Mouse (Mus musculus) kidney, embryonic 16.5 days (tissue): ENCODE measurements around the gene Abcb9. TPM values are rescaled to one million over a fixed set of nuclear protein-coding genes. Genes with fewer than 3 reads are reported as not detected.

Source experiments
- ATAC-seq: fragments of 200-750 bp; cut with Nextera tagmentation; 2 replicates; pipeline ENCODE4 v1.8.0; 2017; ENCODE audit warnings: moderate TSS enrichment; ENCODE audit not compliant: low FRiP score, low TSS enrichment
- H3K27ac ChIP-seq: fragments of 300-500 bp; sonication (generic); 2 replicates; pipeline ENCODE4 v1.5.1; 2014; ENCODE audit warnings: low read length
- H3K27me3 ChIP-seq: fragments of 300-500 bp; sonication (generic); 2 replicates; pipeline ENCODE4 v1.6.1; 2014; ENCODE audit warnings: low read length, control low read depth, mixed read lengths; ENCODE audit not compliant: insufficient read depth
- H3K36me3 ChIP-seq: fragments of 300-500 bp; sonication (generic); 2 replicates; pipeline ENCODE4 v1.6.1; 2014; ENCODE audit warnings: low read length, control low read depth, mixed read lengths; ENCODE audit not compliant: insufficient read depth
- H3K4me1 ChIP-seq: fragments of 300-500 bp; sonication (generic); 2 replicates; pipeline ENCODE4 v1.6.1; 2014; ENCODE audit warnings: low read length, control low read depth, mixed read lengths; ENCODE audit not compliant: insufficient read depth
- H3K4me2 ChIP-seq: fragments of 300-500 bp; sonication (generic); replicated peaks from 2 replicates; pipeline ENCODE4 v1.6.1; 2014; ENCODE audit warnings: low read depth, low read length
- H3K4me3 ChIP-seq: fragments of 300-500 bp; sonication (generic); 2 replicates; pipeline ENCODE4 v1.5.1; 2014; ENCODE audit warnings: mild to moderate bottlenecking, low read length
- H3K9ac ChIP-seq: fragments of 300-500 bp; sonication (generic); replicated peaks from 2 replicates; pipeline ENCODE4 v1.6.1; 2014; ENCODE audit warnings: low read length
- H3K9me3 ChIP-seq: fragments of 300-500 bp; sonication (generic); 2 replicates; pipeline ENCODE4 v1.6.1; 2016; ENCODE audit warnings: low read length, control low read depth
- WGBS: fragments of 180-500 bp; shearing (Covaris S2); extraction: QIAGEN DNeasy Blood & Tissue Kit; methylation state at CpG from one replicate; pipeline ENCODE4 v1.1.7; 2014; 5-methylcytosine and 5-hydroxymethylcytosine counted together
- polyA plus RNA-seq: library from polyadenylated mRNA; unstranded; fragments of >200 nt; fragmentation: Nextera tagmentation; extraction: Ambion mirVana; gene quantifications from 2 replicates; pipeline ENCODE4 v1.2.1, GENCODE M21; 2015

Gene Abcb9
- polyA plus RNA-seq, 1 experiment from 2014 or later = 2.6 TPM

DNA sequence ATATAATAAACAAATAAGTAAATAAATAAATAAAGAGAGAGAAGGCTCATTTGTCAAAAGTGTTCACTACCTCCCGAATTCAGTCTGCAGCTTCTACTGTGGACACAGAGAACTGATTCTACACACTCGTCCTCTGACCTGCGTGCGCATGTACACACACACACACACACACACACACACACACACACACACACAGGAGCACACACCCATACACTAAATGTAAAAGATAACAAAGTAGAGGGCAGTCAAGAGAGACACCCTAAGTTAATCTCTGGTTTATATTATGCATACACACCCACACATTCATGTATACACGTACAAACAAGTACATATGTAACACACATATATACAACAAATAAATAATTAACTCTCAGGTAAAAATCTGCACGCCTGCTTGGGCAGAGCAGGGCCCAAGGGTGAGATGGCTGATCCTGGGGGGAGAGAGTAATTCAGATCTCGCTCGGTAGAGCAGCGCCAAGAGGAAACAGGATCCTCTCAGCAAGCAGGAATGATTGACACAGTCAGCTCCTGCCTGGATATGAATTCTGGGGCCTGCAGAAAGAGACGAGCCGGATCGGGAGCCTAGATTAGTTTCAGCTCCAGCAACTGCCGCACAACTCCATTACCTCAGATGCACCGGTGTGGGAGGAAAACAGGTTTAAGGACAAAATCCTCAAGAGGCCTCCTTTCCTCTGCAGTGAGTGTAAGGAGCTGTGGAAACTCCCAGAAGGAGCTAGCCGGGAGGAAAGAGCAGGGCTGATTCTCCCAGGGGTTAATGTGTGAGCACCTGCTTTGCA lies 46.2 kb downstream of the Abcb9 start:
- H3K4me1 ChIP-seq = peaks cover 22% of the 10 kb centered on the region
- H3K36me3 ChIP-seq = no peaks in the 10 kb centered on the region
- H3K9me3 ChIP-seq = no peaks in the 10 kb centered on the region
- H3K4me3 ChIP-seq = no peak overlapping the region
- ATAC-seq = peak; percentile 74; the same call in 1 of the 2 replicates
- peak overlapping the region; percentile 72 for H3K27ac ChIP-seq
- H3K9ac ChIP-seq = peak overlapping the region; percentile 61; the same call in 1 of the 2 replicates
- no peaks in the 10 kb centered on the region for H3K27me3 ChIP-seq
- no peak overlapping the region for H3K4me2 ChIP-seq
- 41% methylated on average over 15 of the region's 15 CpGs for WGBS

DNA sequence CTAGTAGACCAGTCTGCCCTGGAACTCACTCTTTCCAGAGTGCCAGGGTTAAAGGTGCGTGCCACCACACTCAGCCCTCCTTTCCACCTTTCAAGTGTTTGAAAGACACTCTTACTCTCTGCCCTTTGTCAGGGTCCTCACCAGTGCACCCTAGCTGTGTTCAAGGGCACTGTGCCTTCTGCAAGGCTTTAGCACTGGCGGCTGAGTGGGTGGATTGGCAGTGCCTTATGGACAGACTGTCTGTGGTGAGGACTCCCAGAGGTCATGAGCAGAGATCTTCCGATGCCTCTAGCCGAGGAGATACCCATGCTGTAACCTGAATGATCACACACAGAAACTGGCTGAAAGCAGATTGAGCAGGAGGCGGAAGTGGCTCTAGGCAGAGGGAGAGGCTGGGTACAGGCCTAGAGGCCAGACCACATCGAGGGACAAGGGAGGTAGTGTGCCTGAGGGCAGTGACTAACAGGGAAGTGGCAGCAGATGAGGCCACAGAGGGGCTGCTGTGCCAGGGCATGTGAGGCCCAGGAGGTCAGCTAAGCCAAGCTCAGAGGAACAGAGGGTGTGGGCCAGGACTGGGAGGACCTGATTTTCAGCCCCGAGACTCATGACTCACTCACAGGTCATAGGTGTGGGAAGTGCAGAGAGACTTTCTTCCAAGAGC lies 48.7 kb downstream of the Abcb9 start:
- H3K9me3 ChIP-seq = no peaks in the 10 kb centered on the region
- WGBS = 73% methylated on average over 7 of the region's 7 CpGs
- no peak overlapping the region for H3K4me2 ChIP-seq
- H3K4me1 ChIP-seq = peaks cover 26% of the 10 kb centered on the region
- H3K27me3 ChIP-seq = no peaks in the 10 kb centered on the region
- H3K27ac ChIP-seq = peak overlapping the region; percentile 65
- no peak overlapping the region for H3K9ac ChIP-seq
- no peaks in the 10 kb centered on the region for H3K36me3 ChIP-seq
- peak; percentile 57 for ATAC-seq
- no peak overlapping the region for H3K4me3 ChIP-seq

DNA sequence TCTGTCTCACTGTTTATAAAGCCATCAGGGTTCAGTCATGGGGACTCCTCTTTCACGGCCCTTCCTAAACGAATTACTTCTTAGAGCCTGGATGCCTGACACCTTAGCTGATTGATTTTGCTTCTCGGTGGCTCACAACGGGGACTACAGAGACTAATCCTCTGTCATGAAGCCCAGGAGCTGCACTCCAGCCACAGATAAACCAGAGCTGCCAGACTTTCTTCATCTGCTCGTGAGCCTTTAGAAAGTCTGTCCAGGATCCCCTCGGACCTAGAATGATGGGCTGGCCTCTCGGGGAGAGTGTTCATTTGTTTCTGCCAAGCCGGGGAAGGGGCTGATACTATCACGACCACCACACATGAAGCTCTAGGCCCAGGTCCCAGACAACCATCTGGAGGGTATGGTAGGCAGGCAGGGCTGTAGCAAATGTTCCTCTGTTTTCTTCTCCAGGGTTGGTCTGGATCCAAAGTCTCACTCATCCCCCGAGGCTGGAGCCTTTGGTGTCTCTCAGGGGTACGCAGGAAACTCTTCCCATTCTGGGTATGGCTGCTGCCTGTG lies 50.1 kb downstream of the Abcb9 start:
- H3K9me3 ChIP-seq = no peaks in the 10 kb centered on the region
- no peak overlapping the region for H3K4me3 ChIP-seq
- no peak overlapping the region; the same call in 1 of the 2 replicates for H3K9ac ChIP-seq
- no peaks in the 10 kb centered on the region for H3K36me3 ChIP-seq
- WGBS = 39% methylated on average over 11 of the region's 11 CpGs
- no peak overlapping the region for H3K27ac ChIP-seq
- no peak overlapping the region for H3K4me2 ChIP-seq
- H3K4me1 ChIP-seq = peaks cover 21% of the 10 kb centered on the region
- no peaks in the 10 kb centered on the region for H3K27me3 ChIP-seq
- ATAC-seq = no peak

DNA sequence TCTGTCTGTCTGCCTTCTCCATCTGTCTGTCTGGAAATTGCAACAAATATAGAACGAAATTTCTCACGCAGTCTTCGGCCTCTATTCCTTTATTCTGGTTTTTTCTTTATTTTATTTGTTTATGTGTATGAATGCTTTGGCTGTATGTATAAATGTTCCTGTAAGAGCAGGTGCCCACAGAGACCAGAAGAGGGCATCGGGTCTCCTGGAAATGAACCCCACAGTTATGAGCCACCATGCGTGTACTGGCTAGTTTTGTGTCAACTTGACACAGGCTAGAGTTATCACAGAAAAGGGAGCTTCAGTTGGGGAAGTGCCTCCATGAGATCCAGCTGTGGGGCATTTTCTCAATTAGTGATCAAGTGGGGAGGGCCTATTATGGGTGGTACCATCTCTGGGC lies 51.6 kb downstream of the Abcb9 start:
- Histone ChIP-seq H3K27ac (no peak overlapping the region), H3K4me1 (peaks cover 8% of the 10 kb centered on the region; the same call in 1 of the 2 replicates), H3K36me3 (no peaks in the 10 kb centered on the region), H3K4me3 (no peak overlapping the region), H3K4me2 (no peak overlapping the region), H3K9me3 (no peaks in the 10 kb centered on the region), H3K27me3 (no peaks in the 10 kb centered on the region), H3K9ac (no peak overlapping the region)
- no peak for ATAC-seq
- 89% methylated on average over 5 of the region's 5 CpGs for WGBS

DNA sequence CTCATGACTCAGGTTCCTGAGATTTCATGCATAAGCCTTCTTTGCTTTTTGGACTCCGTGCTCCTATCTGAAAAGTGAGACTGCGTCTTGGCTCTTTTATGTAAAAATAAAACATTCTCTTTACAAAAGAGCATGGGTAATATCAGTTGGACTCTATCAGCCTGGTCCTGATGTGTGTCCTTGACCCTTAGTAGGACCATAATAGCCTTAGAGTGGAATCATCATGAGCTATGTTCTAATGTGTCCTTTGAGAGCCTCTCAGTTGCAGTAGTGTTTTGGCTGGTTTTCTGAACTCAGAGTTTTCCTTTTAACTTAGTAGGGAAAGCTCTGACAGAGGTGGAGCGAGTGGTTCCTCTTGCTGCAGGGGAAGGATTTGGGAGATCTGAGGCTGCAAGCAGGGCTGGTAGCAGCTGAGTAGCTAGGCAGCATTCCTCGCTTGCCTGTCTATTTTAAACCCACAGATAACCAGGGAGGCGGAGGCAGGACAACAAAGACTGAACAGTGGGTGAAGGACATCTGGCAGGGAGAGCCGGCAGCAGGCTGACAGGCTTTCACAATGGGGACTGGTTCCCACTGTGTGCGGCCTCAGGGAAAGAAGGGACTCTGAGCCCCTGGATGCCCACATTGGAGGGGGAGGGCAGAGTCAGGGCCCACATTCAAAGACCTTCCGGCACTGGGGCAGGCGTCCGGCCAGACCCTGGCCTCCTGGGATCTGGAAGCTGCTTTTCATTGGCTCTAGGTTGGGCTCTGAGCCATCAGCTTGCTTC lies 52.2 kb downstream of the Abcb9 start:
- peak overlapping the region; percentile 24; the same call in 1 of the 2 replicates for H3K27ac ChIP-seq
- H3K36me3 ChIP-seq = no peaks in the 10 kb centered on the region
- no peaks in the 10 kb centered on the region for H3K27me3 ChIP-seq
- 0 out of 2 replicates have a peak overlapping the region, but pooled peaks have one; percentile 11 for H3K9ac ChIP-seq
- no peaks in the 10 kb centered on the region for H3K9me3 ChIP-seq
- H3K4me3 ChIP-seq = no peak overlapping the region
- peaks cover 8% of the 10 kb centered on the region; the same call in 1 of the 2 replicates for H3K4me1 ChIP-seq
- 69% methylated on average over 10 of the region's 10 CpGs for WGBS
- no peak overlapping the region for H3K4me2 ChIP-seq
- ATAC-seq = no peak

DNA sequence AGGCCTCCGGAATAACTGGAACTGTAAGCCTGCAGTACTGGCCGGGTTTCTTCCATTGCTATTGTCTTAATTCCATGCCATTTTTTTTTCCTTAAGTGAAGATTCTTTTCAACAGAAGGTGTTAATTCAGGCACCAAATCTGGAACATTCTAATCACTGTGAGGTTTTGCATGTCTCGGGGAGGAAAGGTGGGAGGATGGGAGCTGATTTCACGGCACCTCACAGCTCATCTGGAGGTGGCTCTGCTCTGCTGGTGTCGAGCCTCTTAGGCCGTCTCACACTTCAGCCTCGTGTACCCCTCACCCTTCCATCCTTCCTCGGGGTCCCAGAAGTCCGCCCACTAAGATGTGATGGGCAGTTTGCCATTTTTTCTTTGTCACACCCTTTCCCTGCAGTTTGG lies 54.5 kb downstream of the Abcb9 start:
- WGBS = 48% methylated on average over 9 of the region's 9 CpGs
- Histone ChIP-seq H3K36me3 (no peaks in the 10 kb centered on the region), H3K4me1 (0 out of 2 replicates have a peak, but pooled peaks cover 8% of the 10 kb centered on the region), H3K4me2 (no peak overlapping the region), H3K9ac (no peak overlapping the region), H3K9me3 (no peaks in the 10 kb centered on the region), H3K27me3 (no peaks in the 10 kb centered on the region), H3K4me3 (no peak overlapping the region), H3K27ac (no peak overlapping the region)
- no peak for ATAC-seq

DNA sequence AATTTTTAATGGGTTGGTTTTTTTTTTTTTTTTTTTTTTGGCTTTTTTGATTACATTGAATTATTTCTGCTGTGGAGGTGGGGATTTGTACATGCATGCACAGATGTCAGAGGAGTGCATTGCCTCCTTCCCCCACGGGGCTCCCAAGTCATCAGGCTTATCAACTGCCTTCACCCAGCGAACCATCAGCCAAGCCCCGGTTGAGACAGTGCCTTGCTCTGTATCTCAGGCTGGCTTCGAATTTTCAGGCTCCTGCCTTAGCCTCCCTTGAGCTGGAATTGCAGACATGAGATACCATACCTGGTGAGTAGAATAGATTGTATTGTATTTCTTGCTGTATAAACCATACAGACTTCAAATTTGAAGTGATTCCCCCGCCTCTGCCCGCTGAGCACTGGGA lies 56.0 kb downstream of the Abcb9 start:
- no peak overlapping the region for H3K27ac ChIP-seq
- ATAC-seq = no peak
- WGBS = 88% methylated on average over 6 of the region's 6 CpGs
- no peaks in the 10 kb centered on the region for H3K9me3 ChIP-seq
- H3K4me3 ChIP-seq = no peak overlapping the region
- 0 out of 2 replicates have a peak, but pooled peaks cover 8% of the 10 kb centered on the region for H3K4me1 ChIP-seq
- no peak overlapping the region for H3K9ac ChIP-seq
- H3K27me3 ChIP-seq = no peaks in the 10 kb centered on the region
- H3K4me2 ChIP-seq = no peak overlapping the region
- no peaks in the 10 kb centered on the region for H3K36me3 ChIP-seq

DNA sequence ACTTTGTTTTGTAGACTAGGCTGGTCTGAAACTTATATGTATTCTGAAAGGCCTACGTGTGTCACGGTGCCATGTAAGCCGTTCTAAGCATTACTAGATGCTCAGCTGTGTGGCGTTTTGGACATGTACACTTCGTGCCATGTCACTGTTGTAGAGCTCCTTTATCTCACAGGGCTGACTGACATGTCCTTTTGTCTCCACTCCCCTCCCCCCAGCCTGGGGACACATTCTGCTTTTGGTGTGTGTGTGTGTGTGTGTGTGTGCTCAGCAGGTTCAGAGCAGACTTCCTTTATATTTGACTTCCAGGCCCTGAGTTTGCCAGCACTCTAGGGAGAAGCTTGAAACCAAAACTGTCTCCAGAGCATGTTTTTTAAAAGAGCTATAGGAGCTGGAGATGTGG lies 58.8 kb downstream of the Abcb9 start:
- WGBS = 80% methylated on average over 5 of the region's 5 CpGs
- no peaks in the 10 kb centered on the region for H3K36me3 ChIP-seq
- no peaks in the 10 kb centered on the region for H3K9me3 ChIP-seq
- H3K4me3 ChIP-seq = no peak overlapping the region
- no peaks in the 10 kb centered on the region for H3K4me1 ChIP-seq
- H3K9ac ChIP-seq = no peak overlapping the region
- H3K27ac ChIP-seq = no peak overlapping the region
- H3K27me3 ChIP-seq = no peaks in the 10 kb centered on the region
- ATAC-seq = no peak
- H3K4me2 ChIP-seq = no peak overlapping the region

DNA sequence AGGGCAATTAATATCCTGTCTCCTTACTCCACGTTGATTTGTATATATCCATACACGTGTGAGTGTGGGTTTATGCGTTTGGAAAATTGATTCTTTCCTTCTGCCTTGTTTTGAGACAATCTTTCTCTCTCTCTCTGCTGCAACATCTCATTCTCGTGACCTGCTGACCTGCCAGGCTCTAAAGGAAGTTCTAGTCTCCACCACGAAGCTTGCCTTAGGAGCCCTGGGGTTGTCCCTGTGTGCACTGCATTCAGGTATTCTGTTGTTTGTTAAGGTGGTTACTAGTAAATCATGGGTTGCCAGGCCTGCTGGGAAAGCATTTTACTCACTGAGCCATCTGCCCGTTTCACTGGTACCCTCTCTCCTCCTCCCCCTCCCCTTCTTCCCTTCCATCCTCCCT lies 59.3 kb downstream of the Abcb9 start:
- ATAC-seq = no peak
- Histone ChIP-seq H3K9ac (no peak overlapping the region), H3K4me1 (peaks cover 2% of the 10 kb centered on the region; the same call in 1 of the 2 replicates), H3K4me3 (no peak overlapping the region), H3K4me2 (no peak overlapping the region), H3K27ac (no peak overlapping the region), H3K27me3 (no peaks in the 10 kb centered on the region), H3K9me3 (no peaks in the 10 kb centered on the region), H3K36me3 (no peaks in the 10 kb centered on the region)
- 33% methylated on average over 6 of the region's 6 CpGs for WGBS
